Comparison of ENCODE assay signal across 8 mouse cellular contexts in genomic region chr11:5521266-5521515, GRCm38 (mm10). TPM values are rescaled to one million over a fixed set of nuclear protein-coding genes. Genes with fewer than 3 reads are reported as not detected.
DNase-seq lines count a peak whose midpoint lies in the region; ATAC-seq and TF ChIP-seq lines count a peak whose summit lies in the region.

No protein-coding gene starts in this region.

- peak; percentile 11 for DNase-seq in embryo, embryonic 11.5 days (ENCODE audit: low read depth, low spot score)
- no peak for DNase-seq in embryo, embryonic 10 days (ENCODE audit: low spot score)
- no peak for DNase-seq in testis, postnatal 14 days (ENCODE audit: low spot score)
- DNase-seq in limb, embryonic 10.5 days (ENCODE audit: low spot score): no peak
- DNase-seq in left cerebral cortex, adult 8-10 months (ENCODE audit: low spot score in 2 of 2): no peak

- H3K4me3 ChIP-seq in testis, adult 2 months (ENCODE audit: control insufficient read depth, low read depth, low read length): peak overlapping the region; percentile 89
- H3K4me3 ChIP-seq in limb, embryonic 10.5 days: peak overlapping the region; percentile 97
- H3K4me3 ChIP-seq in neural tube, embryonic 13.5 days: peak overlapping the region; percentile 98

- H3K27ac ChIP-seq in testis, adult 2 months (ENCODE audit: control insufficient read depth, insufficient read depth, low read depth, low read length): peak overlapping the region; percentile 73
- H3K27ac ChIP-seq in limb, embryonic 10.5 days: peak overlapping the region; percentile 99
- H3K27ac ChIP-seq in neural tube, embryonic 13.5 days (replicated peaks): peak overlapping the region; percentile 94

- peak; percentile 60 for ATAC-seq in neural tube, embryonic 13.5 days (ENCODE audit: low read depth)
- no peak; the same call in 1 of the 2 replicates for ATAC-seq in frontal cortex, adult (ENCODE audit: low TSS enrichment)

- no peaks in the 10 kb centered on the region; the same call in 1 of the 2 replicates for H3K36me3 ChIP-seq in testis, adult 2 months (ENCODE audit: control insufficient read depth, insufficient read depth, low read length)
- H3K36me3 ChIP-seq in limb, embryonic 10.5 days: peaks cover 43% of the 10 kb centered on the region
- peaks cover 38% of the 10 kb centered on the region for H3K36me3 ChIP-seq in neural tube, embryonic 13.5 days

- H3K9me3 ChIP-seq in limb, embryonic 10.5 days (replicated peaks): no peaks in the 10 kb centered on the region
- no peaks in the 10 kb centered on the region for H3K9me3 ChIP-seq in neural tube, embryonic 13.5 days

- 1% methylated on average over 13 of the region's 13 CpGs for WGBS in limb, embryonic 10.5 days
- under 1% methylated on average over 13 of the region's 13 CpGs for WGBS in neural tube, embryonic 13.5 days

- no peak for TF ChIP-seq CTCF in testis, adult 2 months (IDR thresholded peaks at IDR 0.05; ENCODE audit: control insufficient read depth, insufficient read depth, insufficient replicate concordance, low read depth, low read length)

- no peak for TF ChIP-seq POLR2A in testis, adult 2 months (IDR thresholded peaks at IDR 0.05; ENCODE audit: control insufficient read depth, low read depth, low read length)

- H3K4me2 ChIP-seq in neural tube, embryonic 13.5 days: peak overlapping the region; percentile 60

- peak overlapping the region; percentile 98 for H3K9ac ChIP-seq in neural tube, embryonic 13.5 days

- H3K27me3 ChIP-seq in testis, adult 2 months (ENCODE audit: control insufficient read depth, insufficient read depth, low read length): no peaks in the 10 kb centered on the region
- no peaks in the 10 kb centered on the region for H3K27me3 ChIP-seq in limb, embryonic 10.5 days (ENCODE audit: low read depth, poor library complexity, severe bottlenecking)
- no peaks in the 10 kb centered on the region for H3K27me3 ChIP-seq in neural tube, embryonic 13.5 days

- H3K4me1 ChIP-seq in testis, adult 2 months (ENCODE audit: control insufficient read depth, insufficient read depth, low read length): peaks cover 4% of the 10 kb centered on the region
- peaks cover 24% of the 10 kb centered on the region for H3K4me1 ChIP-seq in limb, embryonic 10.5 days
- peaks cover 32% of the 10 kb centered on the region for H3K4me1 ChIP-seq in neural tube, embryonic 13.5 days (replicated peaks)

RNA-seq across cellular contexts. Expression of gene Xbp1, which starts 0.7 kb away (rescaled TPM):
- polyA plus RNA-seq in testis, adult 2 months (2012; rRNA removed): 9.0 and 9.2 TPM in 2 replicates
- polyA plus RNA-seq in limb, embryonic 10.5 days (2016; fragmentation: Nextera tagmentation; extraction: Ambion mirVana): 128 and 137 TPM in 2 replicates
- polyA plus RNA-seq in neural tube, embryonic 13.5 days (2015; fragmentation: Nextera tagmentation; extraction: Ambion mirVana): 136 and 166 TPM in 2 replicates
- total RNA-seq in left cerebral cortex, adult 8-10 months (2022): 10 to 100 TPM; 78.5 to 83.1 (median 80.7) TPM

RNA-seq across cellular contexts. Expression of gene Ccdc117, which starts 20.8 kb away (rescaled TPM):
- polyA plus RNA-seq in testis, adult 2 months (2012; rRNA removed): 25.2 and 37.6 TPM in 2 replicates
- 31.8 and 38.7 TPM in 2 replicates for polyA plus RNA-seq in limb, embryonic 10.5 days (2016; fragmentation: Nextera tagmentation; extraction: Ambion mirVana)
- 12.2 and 14.3 TPM in 2 replicates for polyA plus RNA-seq in neural tube, embryonic 13.5 days (2015; fragmentation: Nextera tagmentation; extraction: Ambion mirVana)
- total RNA-seq in left cerebral cortex, adult 8-10 months (2022): 10 to 100 TPM; 13.0 to 15.0 (median 13.2) TPM

RNA-seq across cellular contexts. Expression of gene Ankrd36, which starts 48.3 kb away (rescaled TPM):
- 250 and 260 TPM in 2 replicates for polyA plus RNA-seq in testis, adult 2 months (2012; rRNA removed)
- polyA plus RNA-seq in limb, embryonic 10.5 days (2016; fragmentation: Nextera tagmentation; extraction: Ambion mirVana): not detected in 2 replicates
- polyA plus RNA-seq in neural tube, embryonic 13.5 days (2015; fragmentation: Nextera tagmentation; extraction: Ambion mirVana): not detected in 2 replicates
- not detected for total RNA-seq in left cerebral cortex, adult 8-10 months (2022)

Comparison
In these comparisons a context has a peak if more than half of its experiments do, and no peak if none do; other contexts are left out.
1. RNA of gene Xbp1, which starts 0.7 kb away (polyA plus RNA-seq): 128 to 137 TPM in limb, embryonic 10.5 days and 136 to 166 TPM in neural tube, embryonic 13.5 days; 9.0 to 9.2 TPM in testis, adult 2 months; every median in the first group is over 10 times any median in the second.
2. RNA of gene Ankrd36, which starts 48.3 kb away (polyA plus RNA-seq): 250 to 260 TPM in testis, adult 2 months; not detected in neural tube, embryonic 13.5 days and not detected in limb, embryonic 10.5 days; every median in the first group is over 100 times any median in the second.
3. Peak in every context shown above with its lines, with median percentiles within 50 percentile points of each other: H3K27ac ChIP-seq and H3K4me3 ChIP-seq.